Mouse (Mus musculus) neural tube, embryonic 13.5 days (tissue): ENCODE data around the gene Adgrl3. TPM values are rescaled to one million over a fixed set of nuclear protein-coding genes. Genes with fewer than 3 reads are reported as not detected.

Experiments
- ATAC-seq: fragments of 200-750 bp; cut with Nextera tagmentation; 2 replicates; pipeline ENCODE4 v1.8.0; 2017; ENCODE audit warnings: low read depth, mild to moderate bottlenecking, moderate TSS enrichment, moderate library complexity
- H3K27ac ChIP-seq: fragments of 300-500 bp; sonication (generic); replicated peaks from 2 replicates; pipeline ENCODE4 v1.5.1; 2015; ENCODE audit warnings: moderate library complexity, mild to moderate bottlenecking, inconsistent platforms
- H3K27me3 ChIP-seq: fragments of 300-500 bp; sonication (generic); 2 replicates; pipeline ENCODE4 v1.6.1; 2015; ENCODE audit warnings: mild to moderate bottlenecking, inconsistent platforms
- H3K36me3 ChIP-seq: fragments of 300-500 bp; sonication (generic); 2 replicates; pipeline ENCODE4 v1.6.1; 2015; ENCODE audit warnings: mild to moderate bottlenecking, inconsistent platforms
- H3K4me1 ChIP-seq: fragments of 300-500 bp; sonication (generic); replicated peaks from 2 replicates; pipeline ENCODE4 v1.6.1; 2015; ENCODE audit warnings: inconsistent platforms
- H3K4me2 ChIP-seq: fragments of 300-500 bp; sonication (generic); 2 replicates; pipeline ENCODE4 v1.6.1; 2015; ENCODE audit warnings: inconsistent platforms, mild to moderate bottlenecking, moderate library complexity
- H3K4me3 ChIP-seq: fragments of 300-500 bp; sonication (generic); 2 replicates; pipeline ENCODE4 v1.5.1; 2015; ENCODE audit warnings: mild to moderate bottlenecking, inconsistent platforms
- H3K9ac ChIP-seq: fragments of 300-500 bp; sonication (generic); 2 replicates; pipeline ENCODE4 v1.6.1; 2015; ENCODE audit warnings: moderate library complexity, mild to moderate bottlenecking, inconsistent platforms
- H3K9me3 ChIP-seq: fragments of 300-500 bp; sonication (generic); 2 replicates; pipeline ENCODE4 v1.6.1; 2016; ENCODE audit warnings: inconsistent platforms
- WGBS: fragments of 180-500 bp; shearing (Covaris S2); methylation state at CpG from one replicate; pipeline ENCODE4 v1.1.7; 2015; 5-methylcytosine and 5-hydroxymethylcytosine counted together
- polyA plus RNA-seq: library from polyadenylated mRNA; unstranded; fragments of >200 nt; fragmentation: Nextera tagmentation; extraction: Ambion mirVana; gene quantifications from 2 replicates; pipeline ENCODE4 v1.2.1, GENCODE M21; 2015

The Adgrl3 gene
- polyA plus RNA-seq, 1 experiment from 2014 or later = 47.4 TPM

- no peak overlapping the region for H3K9ac ChIP-seq
- H3K4me2 ChIP-seq = no peak overlapping the region
- no peak for ATAC-seq
- peaks cover 12% of the 10 kb centered on the region for H3K4me1 ChIP-seq
- H3K9me3 ChIP-seq = no peaks in the 10 kb centered on the region
- H3K27ac ChIP-seq = no peak overlapping the region
- no peaks in the 10 kb centered on the region for H3K27me3 ChIP-seq
- 86% methylated on average over 1 of the region's 1 CpGs for WGBS
- no peak overlapping the region for H3K4me3 ChIP-seq
- no peaks in the 10 kb centered on the region for H3K36me3 ChIP-seq
Observed at GRCm38 (mm10) chr5:81077990-81078389, 58.1 kb downstream of the Adgrl3 start.

GRCm38 (mm10) chr5:81083698-81084360, 63.9 kb downstream of the Adgrl3 start:
- H3K27me3 ChIP-seq = no peaks in the 10 kb centered on the region

GRCm38 (mm10) chr5:81085152-81085551, 65.2 kb downstream of the Adgrl3 start:
- Histone ChIP-seq H3K9ac (no peak overlapping the region), H3K27me3 (no peaks in the 10 kb centered on the region), H3K36me3 (no peaks in the 10 kb centered on the region), H3K4me3 (no peak overlapping the region), H3K27ac (no peak overlapping the region), H3K4me2 (no peak overlapping the region), H3K9me3 (no peaks in the 10 kb centered on the region), H3K4me1 (peaks cover 11% of the 10 kb centered on the region; the same call in 1 of the 2 replicates)
- ATAC-seq = no peak
- WGBS = 57% methylated on average over 4 of the region's 4 CpGs

More at GRCm38 (mm10) chr5:81083698-81084360, 63.9 kb downstream of the Adgrl3 start:
- Histone ChIP-seq H3K4me2 (no peak overlapping the region), H3K9me3 (no peaks in the 10 kb centered on the region), H3K9ac (no peak overlapping the region), H3K4me3 (no peak overlapping the region), H3K4me1 (peaks cover 11% of the 10 kb centered on the region; the same call in 1 of the 2 replicates), H3K27ac (no peak overlapping the region), H3K36me3 (no peaks in the 10 kb centered on the region)
- no peak for ATAC-seq
- WGBS = 70% methylated on average over 5 of the region's 5 CpGs

GRCm38 (mm10) chr5:81088667-81089066, 68.7 kb downstream of the Adgrl3 start:
- Histone ChIP-seq H3K27me3 (no peaks in the 10 kb centered on the region), H3K4me3 (no peak overlapping the region), H3K4me2 (no peak overlapping the region), H3K36me3 (no peaks in the 10 kb centered on the region), H3K4me1 (peaks cover 11% of the 10 kb centered on the region; the same call in 1 of the 2 replicates), H3K9me3 (no peaks in the 10 kb centered on the region), H3K9ac (no peak overlapping the region), H3K27ac (no peak overlapping the region)
- no peak for ATAC-seq
- WGBS = 83% methylated on average over 2 of the region's 2 CpGs

GRCm38 (mm10) chr5:81094618-81095017, 74.7 kb downstream of the Adgrl3 start:
- no peak for ATAC-seq
- WGBS = 71% methylated on average over 3 of the region's 3 CpGs
- H3K36me3 ChIP-seq = no peaks in the 10 kb centered on the region
- H3K4me1 ChIP-seq = peaks cover 6% of the 10 kb centered on the region
- no peak overlapping the region for H3K4me3 ChIP-seq
- H3K27ac ChIP-seq = no peak overlapping the region
- no peak overlapping the region for H3K4me2 ChIP-seq
- H3K27me3 ChIP-seq = no peaks in the 10 kb centered on the region
- H3K9me3 ChIP-seq = no peaks in the 10 kb centered on the region
- H3K9ac ChIP-seq = no peak overlapping the region

- ATAC-seq = no peak
- WGBS = 89% methylated on average over 4 of the region's 4 CpGs
- Histone ChIP-seq H3K9me3 (no peaks in the 10 kb centered on the region), H3K27ac (no peak overlapping the region), H3K4me3 (no peak overlapping the region), H3K27me3 (no peaks in the 10 kb centered on the region), H3K4me1 (peaks cover 10% of the 10 kb centered on the region), H3K36me3 (no peaks in the 10 kb centered on the region), H3K9ac (no peak overlapping the region), H3K4me2 (no peak overlapping the region)
Observed at GRCm38 (mm10) chr5:81097131-81097530, 77.2 kb downstream of the Adgrl3 start.

GRCm38 (mm10) chr5:81107431-81107830, 87.5 kb downstream of the Adgrl3 start:
- Histone ChIP-seq H3K9me3 (no peaks in the 10 kb centered on the region), H3K36me3 (no peaks in the 10 kb centered on the region), H3K4me3 (no peak overlapping the region), H3K4me1 (no peaks in the 10 kb centered on the region), H3K27me3 (no peaks in the 10 kb centered on the region), H3K9ac (no peak overlapping the region), H3K4me2 (no peak overlapping the region), H3K27ac (no peak overlapping the region)
- WGBS = 90% methylated on average over 1 of the region's 1 CpGs
- ATAC-seq = no peak

- Histone ChIP-seq H3K4me1 (peaks cover 4% of the 10 kb centered on the region; the same call in 1 of the 2 replicates), H3K36me3 (no peaks in the 10 kb centered on the region), H3K27ac (no peak overlapping the region), H3K9ac (no peak overlapping the region), H3K27me3 (no peaks in the 10 kb centered on the region), H3K9me3 (no peaks in the 10 kb centered on the region), H3K4me2 (no peak overlapping the region), H3K4me3 (no peak overlapping the region)
- no peak for ATAC-seq
- WGBS = 22% methylated on average over 4 of the region's 4 CpGs
Observed at GRCm38 (mm10) chr5:81124483-81124882, 104.5 kb downstream of the Adgrl3 start.

- H3K27ac ChIP-seq = no peak overlapping the region
- no peaks in the 10 kb centered on the region for H3K9me3 ChIP-seq
- WGBS = 60% methylated on average over 3 of the region's 3 CpGs
- peaks cover 4% of the 10 kb centered on the region; the same call in 1 of the 2 replicates for H3K4me1 ChIP-seq
- H3K36me3 ChIP-seq = no peaks in the 10 kb centered on the region
- H3K4me2 ChIP-seq = no peak overlapping the region
- no peak for ATAC-seq
- H3K9ac ChIP-seq = no peak overlapping the region
- H3K4me3 ChIP-seq = no peak overlapping the region
- H3K27me3 ChIP-seq = no peaks in the 10 kb centered on the region
Observed at GRCm38 (mm10) chr5:81127639-81128038, 107.7 kb downstream of the Adgrl3 start.

- Histone ChIP-seq H3K9ac (no peak overlapping the region), H3K27me3 (no peaks in the 10 kb centered on the region), H3K27ac (no peak overlapping the region), H3K4me3 (no peak overlapping the region), H3K4me1 (0 out of 2 replicates have a peak, but pooled peaks cover 4% of the 10 kb centered on the region), H3K9me3 (no peaks in the 10 kb centered on the region), H3K4me2 (no peak overlapping the region), H3K36me3 (no peaks in the 10 kb centered on the region)
- WGBS = 65% methylated on average over 1 of the region's 1 CpGs
- no peak for ATAC-seq
Observed at GRCm38 (mm10) chr5:81136394-81136793, 116.5 kb downstream of the Adgrl3 start.

- no peaks in the 10 kb centered on the region for H3K36me3 ChIP-seq
- no peaks in the 10 kb centered on the region for H3K9me3 ChIP-seq
- ATAC-seq = no peak
- no peak overlapping the region for H3K4me3 ChIP-seq
- no peak overlapping the region for H3K27ac ChIP-seq
- peaks cover 25% of the 10 kb centered on the region for H3K4me1 ChIP-seq
- WGBS = 54% methylated on average over 12 of the region's 12 CpGs
- H3K9ac ChIP-seq = no peak overlapping the region
- H3K4me2 ChIP-seq = peak overlapping the region; percentile 13; the same call in 1 of the 2 replicates
- H3K27me3 ChIP-seq = no peaks in the 10 kb centered on the region
Observed at GRCm38 (mm10) chr5:81155791-81156190, 135.9 kb downstream of the Adgrl3 start.

GRCm38 (mm10) chr5:81156281-81156680, 136.3 kb downstream of the Adgrl3 start:
- no peak for ATAC-seq
- 29% methylated on average over 2 of the region's 2 CpGs for WGBS
- Histone ChIP-seq H3K9ac (0 out of 2 replicates have a peak overlapping the region, but pooled peaks have one; percentile 8), H3K27me3 (no peaks in the 10 kb centered on the region), H3K4me3 (no peak overlapping the region), H3K36me3 (no peaks in the 10 kb centered on the region), H3K4me2 (no peak overlapping the region), H3K9me3 (no peaks in the 10 kb centered on the region), H3K27ac (peak overlapping the region; percentile 13; the same call in 1 of the 2 replicates), H3K4me1 (peaks cover 25% of the 10 kb centered on the region)

- Histone ChIP-seq H3K27me3 (no peaks in the 10 kb centered on the region), H3K4me2 (no peak overlapping the region), H3K9me3 (no peaks in the 10 kb centered on the region), H3K4me1 (peaks cover 25% of the 10 kb centered on the region), H3K36me3 (no peaks in the 10 kb centered on the region), H3K27ac (peak overlapping the region; percentile 13; the same call in 1 of the 2 replicates), H3K9ac (0 out of 2 replicates have a peak overlapping the region, but pooled peaks have one; percentile 8), H3K4me3 (no peak overlapping the region)
- 35% methylated on average over 5 of the region's 5 CpGs for WGBS
- no peak for ATAC-seq
Observed at GRCm38 (mm10) chr5:81156796-81157195, 136.9 kb downstream of the Adgrl3 start.
